ENCODE assay signal across 19 mouse cellular contexts in genomic region chr16:30820234-30820633, GRCm38 (mm10).
DNase-seq lines count a peak whose midpoint lies in the region; ATAC-seq and TF ChIP-seq lines count a peak whose summit lies in the region.
"Had no signal": no experiment of that assay in that cellular context is flagged by ENCODE, and none has a peak within 500 bp of the region (broad histone marks: within the 10 kb centered on the region; RNA-seq: fewer than 3 reads in every experiment).

No protein-coding gene starts in this region.

- no peaks in the 10 kb centered on the region for H3K36me3 ChIP-seq in heart, adult 2 months (ENCODE audit: control insufficient read depth, insufficient read depth, low read length)
- H3K36me3 ChIP-seq in midbrain, embryonic 10.5 days = no peaks in the 10 kb centered on the region
- H3K36me3 ChIP-seq in midbrain, embryonic 14.5 days (ENCODE audit: control insufficient read depth, insufficient read depth, low read length) = no peaks in the 10 kb centered on the region
- no peaks in the 10 kb centered on the region for H3K36me3 ChIP-seq in thymus, adult 2 months (ENCODE audit: control insufficient read depth, insufficient read depth, low read length)
- H3K36me3 ChIP-seq: embryonic facial prominence, embryonic 15.5 days; heart, embryonic 12.5 days; liver, embryonic 15.5 days; lung, embryonic 15.5 days; neural tube, embryonic 15.5 days had no signal

- no peak for DNase-seq in heart, adult 2 months
- no peak for DNase-seq in heart, adult 8-10 months (ENCODE audit: low spot score)
- no peak for DNase-seq in midbrain, embryonic 10.5 days (ENCODE audit: low spot score)
- DNase-seq in midbrain, embryonic 14.5 days = no peak
- DNase-seq in ZHBTc4 (ENCODE audit: low read depth, low spot score) = peak; percentile 47
- no peak for DNase-seq in frontal cortex, postnatal 36 days (ENCODE audit: low spot score in 2 of 2)
- no peak for DNase-seq in thymus, adult 2 months
- DNase-seq: adrenal gland, postnatal 25 days; cerebellum, adult 9-10 months; liver had no signal

- intact Hi-C loops in heart, adult 2 months (cut with DNase I) = loop anchor here (2.0 to 5.0 kb wide), 5 partner anchors 15 to 128 kb away; no protein-coding TSS in a partner anchor

- TF ChIP-seq CTCF in heart, adult 2 months (IDR thresholded peaks at IDR 0.05) = no peak
- TF ChIP-seq CTCF in thymus, adult 2 months (IDR thresholded peaks at IDR 0.05; ENCODE audit: borderline replicate concordance, control insufficient read depth, extremely low read depth, insufficient read depth, low read length, poor library complexity) = no peak

- H3K27ac ChIP-seq in heart, adult 2 months = peak overlapping the region; percentile 68; the same call in 1 of the 2 replicates
- 0 out of 2 replicates have a peak overlapping the region, but pooled peaks have one; percentile 75 for H3K27ac ChIP-seq in midbrain, embryonic 10.5 days (replicated peaks)
- no peak overlapping the region for H3K27ac ChIP-seq in midbrain, embryonic 14.5 days (replicated peaks; ENCODE audit: low read depth, low read length)
- H3K27ac ChIP-seq in thymus, adult 2 months (ENCODE audit: control insufficient read depth, insufficient read depth, low read length) = no peak overlapping the region
- H3K27ac ChIP-seq: left cerebral cortex, adult 2 months; liver, embryonic 15.5 days; macrophage had no signal

- no peaks in the 10 kb centered on the region for H3K27me3 ChIP-seq in heart, adult 2 months (ENCODE audit: control insufficient read depth, insufficient read depth, low read length)
- H3K27me3 ChIP-seq in midbrain, embryonic 10.5 days (ENCODE audit: low read depth, poor library complexity, severe bottlenecking) = no peaks in the 10 kb centered on the region
- no peaks in the 10 kb centered on the region for H3K27me3 ChIP-seq in midbrain, embryonic 14.5 days (ENCODE audit: control insufficient read depth, insufficient read depth, low read length)
- no peaks in the 10 kb centered on the region for H3K27me3 ChIP-seq in thymus, adult 2 months (ENCODE audit: control insufficient read depth, insufficient read depth, low read length)
- H3K27me3 ChIP-seq: embryonic facial prominence, embryonic 15.5 days; heart, embryonic 12.5 days; liver, embryonic 15.5 days; lung, embryonic 15.5 days; neural tube, embryonic 15.5 days had no signal

- no peaks in the 10 kb centered on the region for H3K79me2 ChIP-seq in heart, adult 2 months (replicated peaks; ENCODE audit: control insufficient read depth, insufficient read depth, low read length)

- no peak overlapping the region for H3K9ac ChIP-seq in heart, adult 2 months (ENCODE audit: low read depth, low read length)
- H3K9ac ChIP-seq in midbrain, embryonic 14.5 days (replicated peaks; ENCODE audit: low read length) = no peak overlapping the region
- H3K9ac ChIP-seq: embryonic facial prominence, embryonic 15.5 days; forebrain, postnatal 0 days; heart, embryonic 12.5 days; liver, embryonic 15.5 days; lung, embryonic 15.5 days; neural tube, embryonic 15.5 days had no signal

- WGBS in heart, adult 2 months = 71% methylated on average over 3 of the region's 3 CpGs
- WGBS in midbrain, embryonic 10.5 days = 93% methylated on average over 3 of the region's 3 CpGs
- WGBS in midbrain, embryonic 14.5 days = 82% methylated on average over 3 of the region's 3 CpGs
- 87% methylated on average over 3 of the region's 3 CpGs for WGBS in thymus, adult 2 months

- H3K9me3 ChIP-seq in midbrain, embryonic 10.5 days (replicated peaks) = no peaks in the 10 kb centered on the region
- H3K9me3 ChIP-seq in midbrain, embryonic 14.5 days (ENCODE audit: control insufficient read depth, low read length) = no peaks in the 10 kb centered on the region
- H3K9me3 ChIP-seq: embryonic facial prominence, embryonic 15.5 days; heart, embryonic 12.5 days; liver, embryonic 15.5 days; lung, embryonic 15.5 days; neural tube, embryonic 15.5 days had no signal

- ATAC-seq in midbrain, embryonic 14.5 days (ENCODE audit: low FRiP score, low TSS enrichment) = no peak
- ATAC-seq: forebrain, postnatal 0 days; intestine, postnatal 0 days had no signal

- H3K4me3 ChIP-seq in heart, adult 2 months = no peak overlapping the region
- H3K4me3 ChIP-seq in midbrain, embryonic 10.5 days = no peak overlapping the region
- no peak overlapping the region for H3K4me3 ChIP-seq in midbrain, embryonic 14.5 days (replicated peaks; ENCODE audit: low read depth, low read length)
- no peak overlapping the region for H3K4me3 ChIP-seq in thymus, adult 2 months (ENCODE audit: control insufficient read depth, insufficient read depth, low read length)
- H3K4me3 ChIP-seq: embryonic facial prominence, embryonic 15.5 days; heart, embryonic 12.5 days; left cerebral cortex, adult 2 months; liver, embryonic 15.5 days; lung, embryonic 15.5 days; neural tube, embryonic 15.5 days had no signal

- no peak overlapping the region for H3K4me2 ChIP-seq in midbrain, embryonic 14.5 days (ENCODE audit: low read length)
- H3K4me2 ChIP-seq: heart, embryonic 12.5 days; liver, embryonic 15.5 days; neural tube, embryonic 15.5 days had no signal

- H3K4me1 ChIP-seq in heart, adult 2 months (ENCODE audit: control insufficient read depth, insufficient read depth, low read length) = peaks cover 23% of the 10 kb centered on the region
- H3K4me1 ChIP-seq in midbrain, embryonic 10.5 days = peaks cover 17% of the 10 kb centered on the region
- peaks cover 15% of the 10 kb centered on the region for H3K4me1 ChIP-seq in midbrain, embryonic 14.5 days (ENCODE audit: control insufficient read depth, insufficient read depth, low read length)
- H3K4me1 ChIP-seq in thymus, adult 2 months (replicated peaks; ENCODE audit: control insufficient read depth, insufficient read depth, low read length) = 0 out of 2 replicates have a peak, but pooled peaks cover 5% of the 10 kb centered on the region
- H3K4me1 ChIP-seq: liver, embryonic 15.5 days had no signal

- TF ChIP-seq EP300 in heart, adult 2 months (IDR thresholded peaks at IDR 0.05; ENCODE audit: insufficient read depth, low read depth, low read length) = no peak

- TF ChIP-seq POLR2A in heart, adult 2 months (IDR thresholded peaks at IDR 0.05; ENCODE audit: insufficient read depth, low read depth, low read length) = no peak
- no peak for TF ChIP-seq POLR2A in thymus, adult 2 months (IDR thresholded peaks at IDR 0.05; ENCODE audit: control insufficient read depth, extremely low read depth, insufficient read depth, low read length, poor library complexity)

Comparison
In these comparisons a context has a peak if more than half of its experiments do, and no peak if none do; other contexts are left out.
1. H3K27ac ChIP-seq: peak in heart, adult 2 months (single experiment) and midbrain, embryonic 10.5 days (single experiment); none in midbrain, embryonic 14.5 days (single experiment) and thymus, adult 2 months (single experiment).